Mouse (Mus musculus): ENCODE measurements around the gene Fth1. TPM values are rescaled to one million over a fixed set of nuclear protein-coding genes. Genes with fewer than 3 reads are reported as not detected.
"Not testable (repeated sequence)": the region's sequence is repeated elsewhere in the genome, so short reads cannot be mapped to it uniquely, and the experiment has no call there.

Gene Fth1
- polyA plus RNA-seq (2012; rRNA removed), result 268 and 313 TPM in 2 replicates

GRCm38 (mm10) chr19:9980258-9980657 is at the start of gene Fth1:
Gene Fth1 (plus strand): TSS chr19:9980598.
- Histone ChIP-seq H3K4me3 (ENCODE audit: control insufficient read depth, low read depth, low read length) (no peak within 1 kb of the TSS), H3K4me1 (ENCODE audit: control insufficient read depth, insufficient read depth, low read length) (peaks cover 14% of the 10 kb centered on the region), H3K27me3 (ENCODE audit: control insufficient read depth, insufficient read depth, low read length) (no peaks in the 10 kb centered on the region), H3K27ac (ENCODE audit: control insufficient read depth, insufficient read depth, low read depth, low read length) (no peak within 1 kb of the TSS), H3K36me3 (ENCODE audit: control insufficient read depth, insufficient read depth, low read length) (no peaks in the 10 kb centered on the region)
- TF ChIP-seq CTCF (IDR thresholded peaks at IDR 0.05; ENCODE audit: control insufficient read depth, insufficient read depth, insufficient replicate concordance, low read depth, low read length) (no peak), POLR2A (IDR thresholded peaks at IDR 0.05; ENCODE audit: control insufficient read depth, low read depth, low read length) (no peak)

GRCm38 (mm10) chr19:9931167-9931607 is 49.2 kb upstream of the Fth1 start:
- H3K4me1 ChIP-seq (ENCODE audit: control insufficient read depth, insufficient read depth, low read length); H3K36me3 ChIP-seq (ENCODE audit: control insufficient read depth, insufficient read depth, low read length); H3K27ac ChIP-seq (ENCODE audit: control insufficient read depth, insufficient read depth, low read depth, low read length); H3K27me3 ChIP-seq (ENCODE audit: control insufficient read depth, insufficient read depth, low read length); H3K4me3 ChIP-seq (ENCODE audit: control insufficient read depth, low read depth, low read length): not testable (repeated sequence)

GRCm38 (mm10) chr19:9933908-9934307 is 46.5 kb upstream of the Fth1 start:
- Histone ChIP-seq H3K36me3 (ENCODE audit: control insufficient read depth, insufficient read depth, low read length) (no peaks in the 10 kb centered on the region), H3K27me3 (ENCODE audit: control insufficient read depth, insufficient read depth, low read length) (no peaks in the 10 kb centered on the region)
- TF ChIP-seq CTCF (IDR thresholded peaks at IDR 0.05; ENCODE audit: control insufficient read depth, insufficient read depth, insufficient replicate concordance, low read depth, low read length), result no peak
- no peak for TF ChIP-seq POLR2A (IDR thresholded peaks at IDR 0.05; ENCODE audit: control insufficient read depth, low read depth, low read length)

GRCm38 (mm10) chr19:9936579-9936978 is 43.8 kb upstream of the Fth1 start:
- TF ChIP-seq CTCF (IDR thresholded peaks at IDR 0.05; ENCODE audit: control insufficient read depth, insufficient read depth, insufficient replicate concordance, low read depth, low read length) (no peak), POLR2A (IDR thresholded peaks at IDR 0.05; ENCODE audit: control insufficient read depth, low read depth, low read length) (no peak)
- Histone ChIP-seq H3K27ac (ENCODE audit: control insufficient read depth, insufficient read depth, low read depth, low read length) (no peak overlapping the region), H3K4me1 (ENCODE audit: control insufficient read depth, insufficient read depth, low read length) (0 out of 2 replicates have a peak, but pooled peaks cover 3% of the 10 kb centered on the region), H3K27me3 (ENCODE audit: control insufficient read depth, insufficient read depth, low read length) (no peaks in the 10 kb centered on the region), H3K4me3 (ENCODE audit: control insufficient read depth, low read depth, low read length) (no peak overlapping the region), H3K36me3 (ENCODE audit: control insufficient read depth, insufficient read depth, low read length) (no peaks in the 10 kb centered on the region)

More at GRCm38 (mm10) chr19:9933908-9934307, 46.5 kb upstream of the Fth1 start:
- Histone ChIP-seq H3K4me1 (ENCODE audit: control insufficient read depth, insufficient read depth, low read length) (0 out of 2 replicates have a peak, but pooled peaks cover 3% of the 10 kb centered on the region), H3K4me3 (ENCODE audit: control insufficient read depth, low read depth, low read length) (no peak overlapping the region), H3K27ac (ENCODE audit: control insufficient read depth, insufficient read depth, low read depth, low read length) (no peak overlapping the region)

GRCm38 (mm10) chr19:9937428-9937827 is 43.0 kb upstream of the Fth1 start:
- TF ChIP-seq CTCF (IDR thresholded peaks at IDR 0.05; ENCODE audit: control insufficient read depth, insufficient read depth, insufficient replicate concordance, low read depth, low read length) (no peak), POLR2A (IDR thresholded peaks at IDR 0.05; ENCODE audit: control insufficient read depth, low read depth, low read length) (no peak)
- Histone ChIP-seq H3K36me3 (ENCODE audit: control insufficient read depth, insufficient read depth, low read length) (no peaks in the 10 kb centered on the region), H3K27ac (ENCODE audit: control insufficient read depth, insufficient read depth, low read depth, low read length) (no peak overlapping the region), H3K4me3 (ENCODE audit: control insufficient read depth, low read depth, low read length) (no peak overlapping the region), H3K4me1 (ENCODE audit: control insufficient read depth, insufficient read depth, low read length) (0 out of 2 replicates have a peak, but pooled peaks cover 3% of the 10 kb centered on the region), H3K27me3 (ENCODE audit: control insufficient read depth, insufficient read depth, low read length) (no peaks in the 10 kb centered on the region)

GRCm38 (mm10) chr19:9938156-9938823 is 42.1 kb upstream of the Fth1 start:
- H3K36me3 ChIP-seq (ENCODE audit: control insufficient read depth, insufficient read depth, low read length), result no peaks in the 10 kb centered on the region
- H3K4me3 ChIP-seq (ENCODE audit: control insufficient read depth, low read depth, low read length), result no peak overlapping the region
- H3K27me3 ChIP-seq (ENCODE audit: control insufficient read depth, insufficient read depth, low read length), result no peaks in the 10 kb centered on the region
- H3K4me1 ChIP-seq (ENCODE audit: control insufficient read depth, insufficient read depth, low read length), result 0 out of 2 replicates have a peak, but pooled peaks cover 3% of the 10 kb centered on the region
- no peak overlapping the region for H3K27ac ChIP-seq (ENCODE audit: control insufficient read depth, insufficient read depth, low read depth, low read length)
- TF ChIP-seq CTCF (IDR thresholded peaks at IDR 0.05; ENCODE audit: control insufficient read depth, insufficient read depth, insufficient replicate concordance, low read depth, low read length) (no peak), POLR2A (IDR thresholded peaks at IDR 0.05; ENCODE audit: control insufficient read depth, low read depth, low read length) (no peak)

GRCm38 (mm10) chr19:9938824-9939303 is 41.5 kb upstream of the Fth1 start:
- Histone ChIP-seq H3K36me3 (ENCODE audit: control insufficient read depth, insufficient read depth, low read length) (no peaks in the 10 kb centered on the region), H3K4me1 (ENCODE audit: control insufficient read depth, insufficient read depth, low read length) (0 out of 2 replicates have a peak, but pooled peaks cover 3% of the 10 kb centered on the region), H3K27me3 (ENCODE audit: control insufficient read depth, insufficient read depth, low read length) (no peaks in the 10 kb centered on the region), H3K4me3 (ENCODE audit: control insufficient read depth, low read depth, low read length) (no peak overlapping the region), H3K27ac (ENCODE audit: control insufficient read depth, insufficient read depth, low read depth, low read length) (no peak overlapping the region)
- TF ChIP-seq POLR2A (IDR thresholded peaks at IDR 0.05; ENCODE audit: control insufficient read depth, low read depth, low read length), result no peak
- no peak for TF ChIP-seq CTCF (IDR thresholded peaks at IDR 0.05; ENCODE audit: control insufficient read depth, insufficient read depth, insufficient replicate concordance, low read depth, low read length)

All from testis, adult 2 months (tissue).